Mouse (Mus musculus): Measurements from ENCODE around the gene Gm45337. TPM values are rescaled to one million over a fixed set of nuclear protein-coding genes. Genes with fewer than 3 reads are reported as not detected.
"Not testable (repeated sequence)": the region's sequence is repeated elsewhere in the genome, so short reads cannot be mapped to it uniquely, and the experiment has no call there.

The Gm45337 gene
- polyA plus RNA-seq, 1 experiment from 2014 or later: not detected

DNA sequence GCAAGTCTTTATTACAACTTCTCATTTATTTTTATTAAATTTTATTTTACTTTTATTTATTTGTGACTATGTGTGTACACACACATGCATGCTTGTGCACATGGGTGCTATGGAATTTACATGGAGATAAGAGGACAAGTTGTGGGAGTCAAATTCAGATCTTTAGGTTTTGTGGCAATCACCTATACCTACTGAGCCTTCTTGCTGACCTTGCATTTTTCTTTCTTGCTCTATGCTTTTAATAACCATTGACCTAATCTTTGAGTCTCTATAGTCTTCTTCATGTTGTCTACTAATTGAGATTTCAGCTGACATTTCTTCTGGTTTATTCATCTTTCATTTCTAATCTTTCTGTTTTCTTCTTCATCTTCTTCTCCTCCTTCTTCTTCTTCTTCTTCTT is 4.2 kb upstream of the Gm45337 start:
- H3K9me3 ChIP-seq: no peaks in the 10 kb centered on the region
- no peak for ATAC-seq (ENCODE audit: extremely low read depth, insufficient number of reproducible peaks, low FRiP score, low TSS enrichment)
- no peak overlapping the region for H3K9ac ChIP-seq
- no peak overlapping the region for H3K4me2 ChIP-seq
- no peaks in the 10 kb centered on the region for H3K4me1 ChIP-seq
- peaks cover 7% of the 10 kb centered on the region for H3K27me3 ChIP-seq (replicated peaks)
- no peak overlapping the region for H3K4me3 ChIP-seq
- no peak overlapping the region for H3K27ac ChIP-seq (replicated peaks)
- no peaks in the 10 kb centered on the region for H3K36me3 ChIP-seq

DNA sequence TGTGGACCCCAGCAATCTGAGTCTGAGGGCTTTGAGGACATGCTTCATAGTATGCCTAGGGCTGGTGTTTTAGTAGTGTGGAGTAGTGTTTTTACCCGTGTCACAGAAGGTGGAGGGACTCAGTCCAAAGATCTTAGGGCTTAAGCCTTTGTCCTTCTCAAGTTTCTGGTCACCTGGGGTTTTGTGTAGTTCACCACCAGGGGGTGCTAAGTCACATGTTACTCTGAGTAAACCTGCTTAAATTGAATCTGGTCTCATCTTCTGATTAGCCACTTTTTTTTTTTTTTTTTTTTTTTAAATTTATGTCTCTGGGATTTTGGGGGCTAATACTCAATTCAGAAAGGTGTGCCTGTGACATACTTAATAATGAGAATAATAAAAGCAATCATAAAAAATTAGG is 1.6 kb upstream of the Gm45337 start:
- Histone ChIP-seq H3K36me3 (no peaks in the 10 kb centered on the region), H3K9ac (no peak overlapping the region), H3K27me3 (replicated peaks) (peaks cover 7% of the 10 kb centered on the region), H3K27ac (replicated peaks) (no peak overlapping the region), H3K4me2 (no peak overlapping the region), H3K9me3 (no peaks in the 10 kb centered on the region), H3K4me3 (no peak overlapping the region), H3K4me1 (peaks cover 6% of the 10 kb centered on the region)
- WGBS: 0% methylated on average over 1 of the region's 1 CpGs
- ATAC-seq (ENCODE audit: extremely low read depth, insufficient number of reproducible peaks, low FRiP score, low TSS enrichment): no peak

DNA sequence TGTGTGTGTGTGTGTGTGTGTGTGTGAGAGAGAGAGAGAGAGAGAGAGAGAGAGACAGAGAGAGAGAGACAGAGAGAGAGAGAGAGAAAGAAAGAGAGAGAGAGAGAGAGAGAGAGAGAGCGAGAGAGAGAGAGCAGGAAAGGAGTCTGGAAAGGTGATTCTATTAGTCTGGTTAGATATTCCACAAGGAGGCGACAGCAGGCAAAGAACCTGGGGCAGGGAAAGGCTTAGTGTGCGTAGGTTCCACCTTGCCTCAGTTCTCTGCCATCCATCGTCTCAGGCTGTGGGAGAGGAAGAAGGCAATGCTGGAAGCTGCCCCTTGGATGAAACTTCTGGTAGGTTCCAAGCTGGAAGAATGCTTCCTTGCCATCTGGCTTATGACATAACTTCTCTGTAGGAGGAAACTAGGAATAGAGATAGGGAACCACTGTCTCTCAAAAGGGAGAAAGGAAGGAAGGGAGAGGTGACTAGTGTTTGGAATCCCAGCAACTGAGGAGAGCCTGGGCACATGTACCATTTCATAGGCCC is 1.1 kb upstream of the Gm45337 start:
- WGBS: 44% methylated on average over 4 of the region's 4 CpGs

DNA sequence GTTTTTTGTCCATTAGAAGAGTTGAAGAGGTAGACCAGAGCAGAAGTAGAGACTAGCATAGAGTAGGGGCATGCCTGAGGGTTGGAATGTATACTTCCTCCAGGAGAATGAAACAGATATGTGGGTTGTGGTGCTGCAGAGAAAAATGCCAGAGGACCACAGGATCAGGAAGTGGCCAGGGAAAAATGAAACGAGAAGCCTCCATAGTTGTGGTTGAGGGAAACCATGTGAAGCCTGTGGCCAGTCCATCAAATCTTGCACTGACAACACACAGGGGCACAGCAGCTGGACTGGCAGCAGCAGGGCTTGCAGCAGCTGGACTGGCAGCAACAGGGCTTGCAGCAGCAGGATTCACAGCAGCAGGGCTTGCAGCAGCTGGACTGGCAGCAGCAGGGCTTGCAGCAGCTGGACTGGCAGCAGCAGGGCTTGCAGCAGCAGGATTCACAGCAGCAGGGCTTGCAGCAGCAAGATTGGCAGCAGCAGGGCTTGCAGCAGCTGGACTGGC is 849 bp downstream of the Gm45337 start:
- not testable (repeated sequence) for H3K27ac ChIP-seq (replicated peaks); H3K9me3 ChIP-seq; ATAC-seq (ENCODE audit: extremely low read depth, insufficient number of reproducible peaks, low FRiP score, low TSS enrichment); H3K4me3 ChIP-seq; H3K9ac ChIP-seq; H3K36me3 ChIP-seq; H3K4me2 ChIP-seq; H3K27me3 ChIP-seq (replicated peaks); H3K4me1 ChIP-seq
- 22% methylated on average over 1 of the region's 1 CpGs for WGBS

More for the DNA sequence above, 1.1 kb upstream of the Gm45337 start:
- Histone ChIP-seq H3K27ac (replicated peaks) (no peak overlapping the region), H3K4me3 (no peak overlapping the region), H3K9me3 (no peaks in the 10 kb centered on the region), H3K9ac (no peak overlapping the region), H3K4me2 (no peak overlapping the region), H3K4me1 (peaks cover 9% of the 10 kb centered on the region), H3K36me3 (no peaks in the 10 kb centered on the region), H3K27me3 (replicated peaks) (peaks cover 7% of the 10 kb centered on the region)
- no peak for ATAC-seq (ENCODE audit: extremely low read depth, insufficient number of reproducible peaks, low FRiP score, low TSS enrichment)

DNA sequence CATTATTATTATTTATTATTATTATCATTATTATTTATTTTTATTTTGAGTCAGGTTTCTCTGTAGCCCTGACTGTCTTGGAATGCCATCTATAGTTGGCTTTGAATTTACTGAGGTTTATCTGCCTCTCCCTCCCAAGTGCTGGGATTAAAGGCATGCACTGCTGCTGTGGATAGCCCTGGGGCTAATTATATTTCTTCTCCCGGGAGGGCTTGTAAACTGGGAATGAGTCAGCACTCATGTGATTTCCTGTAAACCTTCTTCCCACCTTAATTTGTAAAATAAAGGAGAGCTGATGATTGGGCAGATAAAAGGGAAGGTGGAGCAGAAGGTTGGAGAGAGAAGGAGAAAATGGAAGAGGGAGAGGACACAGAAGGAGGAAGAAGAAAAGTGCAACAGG is 3.7 kb downstream of the Gm45337 start:
- no peak overlapping the region for H3K27ac ChIP-seq (replicated peaks)
- no peak overlapping the region for H3K9ac ChIP-seq
- H3K9me3 ChIP-seq: no peaks in the 10 kb centered on the region
- WGBS: 3% methylated on average over 1 of the region's 1 CpGs
- no peak overlapping the region for H3K4me3 ChIP-seq
- H3K36me3 ChIP-seq: no peaks in the 10 kb centered on the region
- peaks cover 9% of the 10 kb centered on the region for H3K4me1 ChIP-seq
- peaks cover 7% of the 10 kb centered on the region for H3K27me3 ChIP-seq (replicated peaks)
- no peak overlapping the region for H3K4me2 ChIP-seq
- ATAC-seq (ENCODE audit: extremely low read depth, insufficient number of reproducible peaks, low FRiP score, low TSS enrichment): no peak

DNA sequence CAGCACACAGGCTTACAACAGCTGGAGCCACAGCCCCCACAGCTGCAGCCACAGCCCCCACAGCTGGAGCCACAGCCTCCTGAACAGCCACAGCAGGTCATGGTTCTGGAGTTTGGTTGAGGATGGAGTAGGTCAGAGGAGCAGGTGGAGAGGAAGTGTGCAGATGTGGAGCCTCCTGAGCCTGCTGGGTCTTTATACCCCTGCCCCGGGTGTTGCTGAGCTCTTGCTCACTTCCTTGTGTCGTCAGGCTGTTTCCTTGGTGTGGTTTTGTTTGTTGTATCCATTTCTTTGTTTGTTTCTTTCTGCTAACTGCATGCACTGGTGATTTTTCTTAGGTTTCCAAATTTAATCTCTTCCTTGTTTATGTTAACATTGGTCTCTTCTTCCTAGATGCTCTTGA is 8.5 kb downstream of the Gm45337 start, which contains the start of gene Gm39115:
Gm39115 (minus strand) TSS at position 101 of the 400 bp plus-strand sequence.
- H3K4me1 ChIP-seq, H3K9me3 ChIP-seq: not testable (repeated sequence)
- 36% methylated on average over 2 of the region's 2 CpGs for WGBS

DNA sequence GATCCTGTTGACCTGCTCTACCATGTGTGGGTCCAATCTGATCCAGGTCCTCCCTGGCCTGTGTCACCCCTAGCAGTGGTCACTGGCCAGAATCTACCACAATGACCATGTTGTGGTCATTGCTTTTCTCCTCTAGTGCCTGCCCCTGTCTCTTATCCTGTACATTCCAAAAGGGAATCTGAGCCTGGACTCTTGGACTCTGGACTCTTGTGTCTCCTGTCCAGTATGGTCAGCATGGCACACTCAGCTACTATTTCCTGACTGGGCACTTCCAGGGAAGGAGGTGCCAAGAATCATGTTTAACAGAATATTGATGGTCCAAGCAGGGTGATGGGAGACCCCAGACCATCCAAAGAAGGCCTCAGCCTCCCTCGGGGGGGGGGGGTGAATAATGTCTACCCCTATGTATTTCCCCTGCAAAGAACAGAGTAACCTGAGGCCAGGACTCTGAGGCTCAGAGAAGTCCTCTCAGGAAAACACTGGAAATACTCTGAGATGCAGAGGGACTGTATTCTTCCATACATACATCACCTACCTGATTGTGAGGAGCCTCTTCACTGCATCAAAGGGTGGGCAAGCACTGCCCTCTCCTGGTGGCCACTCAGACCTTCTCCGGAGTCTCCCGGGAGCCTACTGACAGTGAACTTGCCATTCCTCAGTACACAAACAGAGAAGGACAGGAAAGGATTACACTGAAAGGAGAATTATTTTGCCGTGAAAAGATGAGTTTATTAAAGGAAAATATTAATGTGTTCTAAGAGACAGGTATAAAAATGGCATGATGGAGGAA is 10.0 kb downstream of the Gm45337 start:
- Histone ChIP-seq H3K27me3 (replicated peaks) (peaks cover 12% of the 10 kb centered on the region; the same call in 1 of the 2 replicates), H3K4me1 (no peaks in the 10 kb centered on the region), H3K9me3 (no peaks in the 10 kb centered on the region), H3K9ac (no peak overlapping the region), H3K27ac (replicated peaks) (no peak overlapping the region), H3K4me2 (no peak overlapping the region), H3K36me3 (no peaks in the 10 kb centered on the region), H3K4me3 (no peak overlapping the region)
- ATAC-seq (ENCODE audit: extremely low read depth, insufficient number of reproducible peaks, low FRiP score, low TSS enrichment): no peak
- WGBS: 39% methylated on average over 4 of the region's 4 CpGs

More for the DNA sequence above, 8.5 kb downstream of the Gm45337 start, which contains the start of gene Gm39115:
- H3K9ac ChIP-seq; H3K36me3 ChIP-seq; H3K27ac ChIP-seq (replicated peaks); H3K4me2 ChIP-seq; H3K4me3 ChIP-seq; ATAC-seq (ENCODE audit: extremely low read depth, insufficient number of reproducible peaks, low FRiP score, low TSS enrichment): not testable (repeated sequence)
- peaks cover 10% of the 10 kb centered on the region; the same call in 1 of the 2 replicates for H3K27me3 ChIP-seq (replicated peaks)

DNA sequence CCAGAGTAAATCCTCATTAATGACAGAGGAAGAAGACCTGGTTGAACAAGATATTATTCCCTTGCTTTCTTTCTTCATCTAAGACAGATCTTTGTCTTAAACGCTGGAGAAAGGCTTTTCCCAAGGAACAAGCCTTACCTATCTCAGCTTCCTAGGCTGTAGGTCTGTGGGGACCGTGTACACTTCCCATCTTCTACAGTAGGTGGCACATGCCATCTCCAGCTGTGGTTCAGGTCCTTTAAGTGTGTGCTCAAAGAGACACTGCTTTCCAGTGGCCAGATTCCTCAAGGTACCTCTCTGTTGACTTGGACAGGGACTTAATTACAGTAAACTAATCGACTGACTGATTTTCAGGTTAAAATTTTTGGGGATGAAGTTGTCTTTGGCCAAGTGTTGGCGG is 15.6 kb downstream of the Gm45337 start:
- Histone ChIP-seq H3K9me3 (no peaks in the 10 kb centered on the region), H3K4me3 (no peak overlapping the region), H3K4me2 (no peak overlapping the region), H3K27ac (replicated peaks) (no peak overlapping the region), H3K4me1 (no peaks in the 10 kb centered on the region), H3K9ac (no peak overlapping the region), H3K27me3 (replicated peaks) (peaks cover 15% of the 10 kb centered on the region; the same call in 1 of the 2 replicates), H3K36me3 (no peaks in the 10 kb centered on the region)
- 48% methylated on average over 4 of the region's 4 CpGs for WGBS
- no peak for ATAC-seq (ENCODE audit: extremely low read depth, insufficient number of reproducible peaks, low FRiP score, low TSS enrichment)

DNA sequence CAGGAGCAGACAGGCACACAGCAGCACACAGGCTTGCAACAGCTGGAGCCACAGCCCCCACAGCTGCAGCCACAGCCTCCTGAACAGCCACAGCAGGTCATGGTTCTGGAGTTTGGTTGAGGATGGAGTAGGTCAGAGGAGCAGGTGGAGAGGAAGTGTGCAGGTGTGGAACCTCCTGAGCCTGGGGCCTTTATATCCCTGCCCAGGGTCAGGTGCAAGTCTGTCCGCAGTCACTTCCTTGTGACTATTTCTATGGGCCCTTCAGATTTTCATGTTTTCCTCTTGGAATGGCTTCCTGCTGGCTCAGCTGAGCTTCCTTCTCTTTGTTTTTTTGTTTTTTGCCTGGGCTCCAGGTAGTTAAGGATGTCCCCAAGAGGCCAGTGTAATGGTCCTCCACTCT is 23.8 kb downstream of the Gm45337 start, which contains the start of gene Gm45618:
Gm45618 (minus strand) TSS at position 101 of the 400 bp plus-strand sequence.
- not testable (repeated sequence) for ATAC-seq (ENCODE audit: extremely low read depth, insufficient number of reproducible peaks, low FRiP score, low TSS enrichment); H3K27ac ChIP-seq (replicated peaks)
- 85% methylated on average over 1 of the region's 1 CpGs for WGBS

DNA sequence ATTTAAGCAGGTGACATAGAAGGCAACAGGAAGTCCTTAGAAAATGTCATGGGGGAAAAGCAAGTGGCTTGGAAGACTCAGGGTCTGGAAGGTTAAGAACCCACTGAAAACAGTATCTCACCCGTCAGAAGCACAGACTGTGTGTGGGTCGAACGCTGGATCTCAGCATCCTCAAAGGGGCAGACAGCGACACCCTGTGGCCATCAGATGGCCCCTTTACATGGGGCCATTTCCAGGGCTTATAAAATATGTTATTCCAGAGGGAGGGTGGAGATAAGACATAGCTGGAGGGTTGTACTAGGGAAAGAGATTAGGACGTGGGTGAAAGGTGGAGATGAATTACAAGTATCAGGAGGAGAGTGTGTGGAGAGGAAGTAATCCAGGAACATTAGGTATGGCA is 24.8 kb downstream of the Gm45337 start:
- Histone ChIP-seq H3K27ac (replicated peaks) (no peak overlapping the region), H3K27me3 (replicated peaks) (peaks cover 19% of the 10 kb centered on the region; the same call in 1 of the 2 replicates), H3K4me1 (no peaks in the 10 kb centered on the region), H3K9ac (no peak overlapping the region), H3K4me3 (no peak overlapping the region), H3K4me2 (no peak overlapping the region), H3K36me3 (no peaks in the 10 kb centered on the region), H3K9me3 (no peaks in the 10 kb centered on the region)
- no peak for ATAC-seq (ENCODE audit: extremely low read depth, insufficient number of reproducible peaks, low FRiP score, low TSS enrichment)
- WGBS: 14% methylated on average over 5 of the region's 5 CpGs

More for the DNA sequence above, 23.8 kb downstream of the Gm45337 start, which contains the start of gene Gm45618:
- H3K4me3 ChIP-seq, H3K9ac ChIP-seq, H3K9me3 ChIP-seq, H3K4me1 ChIP-seq, H3K36me3 ChIP-seq, H3K4me2 ChIP-seq: not testable (repeated sequence)
- peaks cover 19% of the 10 kb centered on the region; the same call in 1 of the 2 replicates for H3K27me3 ChIP-seq (replicated peaks)

DNA sequence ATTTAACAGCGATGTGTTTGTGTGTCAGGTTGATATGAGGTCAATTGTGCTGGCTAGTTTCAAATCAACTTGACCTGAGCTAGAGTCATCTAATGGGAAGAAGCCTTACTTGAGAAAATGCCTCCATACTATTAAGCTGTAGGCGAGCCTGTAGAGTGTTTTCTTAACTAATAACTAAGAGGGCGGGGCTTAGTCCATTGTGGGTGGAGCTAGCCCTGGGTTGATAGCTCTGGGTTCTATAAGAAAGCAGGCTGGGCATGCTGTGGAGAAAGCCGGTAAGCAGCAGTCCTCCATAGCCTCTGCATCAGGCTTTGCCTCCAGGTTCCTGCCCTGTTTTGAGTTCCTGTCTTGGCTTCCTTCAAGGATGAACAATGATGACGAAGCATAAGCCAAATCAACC is 39.7 kb downstream of the Gm45337 start:
- H3K4me2 ChIP-seq: no peak overlapping the region
- H3K9me3 ChIP-seq: no peaks in the 10 kb centered on the region
- H3K36me3 ChIP-seq: no peaks in the 10 kb centered on the region
- no peak overlapping the region for H3K27ac ChIP-seq (replicated peaks)
- H3K4me3 ChIP-seq: no peak overlapping the region
- WGBS: 49% methylated on average over 5 of the region's 5 CpGs
- peaks cover 14% of the 10 kb centered on the region for H3K27me3 ChIP-seq (replicated peaks)
- no peaks in the 10 kb centered on the region for H3K4me1 ChIP-seq
- no peak overlapping the region for H3K9ac ChIP-seq
- ATAC-seq (ENCODE audit: extremely low read depth, insufficient number of reproducible peaks, low FRiP score, low TSS enrichment): no peak

Measured in heart, embryonic 13.5 days (tissue).